Mouse (Mus musculus) ES-Bruce4 (cell line): ENCODE results near the gene Sh3d19.

Source experiments
- EP300 ChIP-seq: IDR thresholded peaks from 2 replicates; pipeline ENCODE4 v1.6.1; 2011; ENCODE audit warnings: low read depth, low read length; ENCODE audit not compliant: insufficient read depth
- POLR2A ChIP-seq: IDR thresholded peaks from one replicate; pipeline ENCODE4 v1.8.1; 2011; ENCODE audit warnings: low read length; ENCODE audit not compliant: insufficient read depth

- TF ChIP-seq POLR2A (no peak), EP300 (no peak)
These were observed 146.0 kb downstream of the Sh3d19 start for GRCm38 (mm10) chr3:86116951-86117350.
